Mouse (Mus musculus) midbrain, postnatal 0 days (tissue): ENCODE measurements around the gene Fntb. TPM values are rescaled to one million over a fixed set of nuclear protein-coding genes. Genes with fewer than 3 reads are reported as not detected.

Experiments
- ATAC-seq: fragments of 200-750 bp; cut with Nextera tagmentation; 2 replicates; pipeline ENCODE4 v1.8.0; 2017; ENCODE audit warnings: moderate number of reproducible peaks, mild to moderate bottlenecking, moderate TSS enrichment, moderate library complexity; ENCODE audit not compliant: low FRiP score
- DNase-seq: peaks from one replicate; pipeline ENCODE4 v3.0.0-alpha.2; 2015; ENCODE audit warnings: low spot score
- H3K27ac ChIP-seq: fragments of 300-500 bp; sonication (generic); 2 replicates; pipeline ENCODE4 v1.5.1; 2014; ENCODE audit warnings: low read depth, mild to moderate bottlenecking, low read length, mixed read lengths
- H3K27me3 ChIP-seq: fragments of 300-500 bp; sonication (generic); 2 replicates; pipeline ENCODE4 v1.6.1; 2014; ENCODE audit warnings: low read length, control low read depth, mixed read lengths; ENCODE audit not compliant: insufficient read depth
- H3K36me3 ChIP-seq: fragments of 300-500 bp; sonication (generic); 2 replicates; pipeline ENCODE4 v1.6.1; 2014; ENCODE audit warnings: low read length, control low read depth, mixed read lengths; ENCODE audit not compliant: insufficient read depth
- H3K4me1 ChIP-seq: fragments of 300-500 bp; sonication (generic); 2 replicates; pipeline ENCODE4 v1.6.1; 2014; ENCODE audit warnings: mild to moderate bottlenecking, control low read depth, antibody characterized with exemption, low read length, mixed read lengths; ENCODE audit not compliant: insufficient read depth
- H3K4me2 ChIP-seq: fragments of 300-500 bp; sonication (generic); 2 replicates; pipeline ENCODE4 v1.6.1; 2014; ENCODE audit warnings: low read depth, mild to moderate bottlenecking, low read length, mixed read lengths; ENCODE audit not compliant: poor library complexity, severe bottlenecking
- H3K4me3 ChIP-seq: fragments of 300-500 bp; sonication (generic); 2 replicates; pipeline ENCODE4 v1.5.1; 2014; ENCODE audit warnings: low read depth, mild to moderate bottlenecking, low read length, moderate library complexity
- H3K9ac ChIP-seq: fragments of 300-500 bp; sonication (generic); replicated peaks from 2 replicates; pipeline ENCODE4 v1.6.1; 2014; ENCODE audit warnings: mild to moderate bottlenecking, low read length, moderate library complexity, mixed read lengths; ENCODE audit not compliant: poor library complexity, severe bottlenecking
- H3K9me3 ChIP-seq: fragments of 300-500 bp; sonication (generic); 2 replicates; pipeline ENCODE4 v1.6.1; 2016; ENCODE audit warnings: low read length, control low read depth
- CTCF ChIP-seq: IDR thresholded peaks from 2 replicates; pipeline ENCODE4 v1.5.1; 2016; ENCODE audit warnings: antibody characterized with exemption, mild to moderate bottlenecking
- WGBS: fragments of 180-500 bp; shearing (Covaris S2); extraction: QIAGEN DNeasy Blood & Tissue Kit; methylation state at CpG from one replicate; pipeline ENCODE4 v1.1.7; 2014; 5-methylcytosine and 5-hydroxymethylcytosine counted together
- polyA plus RNA-seq: library from polyadenylated mRNA; unstranded; fragments of >200 nt; fragmentation: Nextera tagmentation; extraction: Ambion mirVana; gene quantifications from 2 replicates; pipeline ENCODE4 v1.2.1, GENCODE M21; 2015
- total RNA-seq: library from RNA; depleted of rRNA; stranded (reverse); fragments of >200 nt; gene quantifications from 2 replicates; pipeline ENCODE4 v1.2.3, GENCODE M21; 2014; rRNA removed

The Fntb gene
- total RNA-seq: 33.3 and 34.3 TPM in 2 replicates
- polyA plus RNA-seq: 36.6 and 37.8 TPM in 2 replicates

- no peaks in the 10 kb centered on the region for H3K36me3 ChIP-seq
- DNase-seq (peak; percentile 96), ATAC-seq (peak; percentile 96)
- WGBS: under 1% methylated on average over 31 of the region's 31 CpGs
- H3K9ac ChIP-seq: peak within 1 kb of the TSS; percentile 74
- peak within 1 kb of the TSS; percentile 88 for H3K27ac ChIP-seq
- H3K4me3 ChIP-seq: peak within 1 kb of the TSS; percentile 51
- H3K27me3 ChIP-seq: no peaks in the 10 kb centered on the region
- TF ChIP-seq CTCF: peak; percentile 29
- H3K9me3 ChIP-seq: no peaks in the 10 kb centered on the region
- H3K4me2 ChIP-seq: peak within 1 kb of the TSS; percentile 57
- no peaks in the 10 kb centered on the region for H3K4me1 ChIP-seq
Measured at GRCm38 (mm10) chr12:76765354-76765851, at the start of gene Fntb, which contains the start of gene Churc1. TSS of gene Fntb (plus strand) at chr12:76765589. TSS of gene Churc1 (plus strand) at chr12:76765538.

GRCm38 (mm10) chr12:76718384-76718783 is 47.0 kb upstream of the Fntb start:
- ATAC-seq (no peak), DNase-seq (no peak)
- Histone ChIP-seq H3K4me2 (no peak overlapping the region), H3K4me1 (no peaks in the 10 kb centered on the region), H3K9me3 (no peaks in the 10 kb centered on the region), H3K36me3 (no peaks in the 10 kb centered on the region), H3K9ac (no peak overlapping the region), H3K4me3 (no peak overlapping the region), H3K27ac (no peak overlapping the region), H3K27me3 (no peaks in the 10 kb centered on the region)
- WGBS: 90% methylated on average over 4 of the region's 4 CpGs
- no peak for TF ChIP-seq CTCF

- DNase-seq: peak; percentile 71
Measured at GRCm38 (mm10) chr12:76720572-76720971, 44.8 kb upstream of the Fntb start.

GRCm38 (mm10) chr12:76722026-76722425 is 43.4 kb upstream of the Fntb start:
- Histone ChIP-seq H3K27me3 (no peaks in the 10 kb centered on the region), H3K9me3 (no peaks in the 10 kb centered on the region), H3K4me1 (no peaks in the 10 kb centered on the region), H3K27ac (no peak overlapping the region), H3K4me3 (no peak overlapping the region), H3K9ac (no peak overlapping the region), H3K4me2 (no peak overlapping the region), H3K36me3 (no peaks in the 10 kb centered on the region)
- no peak for TF ChIP-seq CTCF
- 75% methylated on average over 3 of the region's 3 CpGs for WGBS
- DNase-seq (no peak), ATAC-seq (no peak)

More at GRCm38 (mm10) chr12:76720572-76720971, 44.8 kb upstream of the Fntb start:
- Histone ChIP-seq H3K4me1 (no peaks in the 10 kb centered on the region), H3K36me3 (no peaks in the 10 kb centered on the region), H3K27me3 (no peaks in the 10 kb centered on the region), H3K4me2 (no peak overlapping the region), H3K9me3 (no peaks in the 10 kb centered on the region), H3K4me3 (no peak overlapping the region), H3K27ac (no peak overlapping the region), H3K9ac (no peak overlapping the region)
- TF ChIP-seq CTCF: peak; percentile 72
- no peak for ATAC-seq

GRCm38 (mm10) chr12:76727955-76728354 is 37.4 kb upstream of the Fntb start:
- H3K4me3 ChIP-seq: no peak overlapping the region
- WGBS: 80% methylated on average over 4 of the region's 4 CpGs
- H3K4me2 ChIP-seq: no peak overlapping the region
- H3K36me3 ChIP-seq: no peaks in the 10 kb centered on the region
- H3K9me3 ChIP-seq: no peaks in the 10 kb centered on the region
- TF ChIP-seq CTCF: no peak
- no peak for DNase-seq
- no peak for ATAC-seq
- no peaks in the 10 kb centered on the region for H3K4me1 ChIP-seq
- no peak overlapping the region for H3K9ac ChIP-seq
- no peaks in the 10 kb centered on the region for H3K27me3 ChIP-seq
- no peak overlapping the region for H3K27ac ChIP-seq

GRCm38 (mm10) chr12:76750866-76751459 is 14.4 kb upstream of the Fntb start:
- DNase-seq: no peak
- 79% methylated on average over 16 of the region's 16 CpGs for WGBS
- no peak overlapping the region for H3K4me2 ChIP-seq
- no peaks in the 10 kb centered on the region for H3K9me3 ChIP-seq
- ATAC-seq: no peak
- H3K4me1 ChIP-seq: no peaks in the 10 kb centered on the region
- no peak overlapping the region for H3K27ac ChIP-seq
- no peak overlapping the region for H3K9ac ChIP-seq
- TF ChIP-seq CTCF: no peak
- no peaks in the 10 kb centered on the region for H3K36me3 ChIP-seq
- no peaks in the 10 kb centered on the region for H3K27me3 ChIP-seq
- no peak overlapping the region for H3K4me3 ChIP-seq
